Mouse (Mus musculus) kidney, adult 18-20 months (tissue): ENCODE measurements at regions not wholly inside any gene's neighbourhood (a gene's known extent, or its start where the extent isn't known, plus 50 kb on each side); places are given as distances from the start of the nearest gene placed in this dataset.

Source experiments
- DNase-seq: peaks from one replicate; pipeline ENCODE4 v3.0.0; 2021

DNA sequence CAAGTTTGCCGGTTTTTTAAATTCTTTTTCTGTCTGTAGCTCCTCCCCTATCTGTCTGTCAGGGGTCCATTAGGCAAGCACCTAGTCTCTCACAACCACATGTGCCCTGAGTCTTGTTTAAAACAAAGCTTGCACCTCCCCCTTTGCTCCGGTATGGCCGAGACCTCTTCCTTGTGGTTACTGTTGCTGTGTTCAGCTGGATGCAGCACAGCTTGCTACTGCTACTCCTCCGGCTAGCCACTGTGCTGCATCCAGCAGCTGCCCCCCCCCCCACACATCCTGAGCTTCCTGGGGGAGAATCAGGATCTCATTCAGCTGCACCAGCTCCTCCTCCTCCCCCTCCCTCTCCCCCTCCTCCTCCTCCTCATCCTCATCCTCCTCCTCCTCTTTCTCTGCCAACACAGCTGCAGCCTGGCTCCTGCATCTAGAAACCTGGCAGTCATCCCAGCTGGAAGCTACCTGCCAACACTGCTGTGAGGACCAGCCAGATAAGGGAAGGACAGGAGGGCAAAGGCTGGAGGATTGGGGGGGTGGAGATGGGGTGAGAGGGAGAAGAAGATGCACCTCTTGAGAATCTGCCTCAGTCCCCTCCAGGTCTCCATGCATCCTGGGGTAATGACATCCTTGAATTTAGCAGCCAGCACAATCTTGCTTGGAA lies 114.8 kb upstream of the Tmem260 start:
- peak; percentile 25 for DNase-seq

DNA sequence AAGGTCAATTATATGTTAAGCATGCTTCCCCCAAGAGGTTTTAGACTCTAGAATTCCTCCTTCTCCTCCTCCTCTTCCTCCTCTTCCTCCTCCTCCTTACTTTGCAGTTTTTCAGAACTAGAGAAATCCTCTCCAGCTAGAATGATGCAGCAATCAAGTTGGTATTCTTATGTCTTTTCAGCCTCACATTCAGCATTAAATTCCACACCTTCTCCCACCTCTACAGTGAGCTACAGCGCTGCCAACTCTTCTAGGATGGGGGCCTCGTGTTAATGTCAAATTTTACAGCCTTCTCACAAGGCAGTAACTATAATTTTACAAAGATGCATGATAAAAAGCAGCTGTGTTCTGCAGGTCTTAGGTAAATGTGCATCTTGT lies 114.3 kb upstream of the Tmem260 start:
- no peak for DNase-seq

DNA sequence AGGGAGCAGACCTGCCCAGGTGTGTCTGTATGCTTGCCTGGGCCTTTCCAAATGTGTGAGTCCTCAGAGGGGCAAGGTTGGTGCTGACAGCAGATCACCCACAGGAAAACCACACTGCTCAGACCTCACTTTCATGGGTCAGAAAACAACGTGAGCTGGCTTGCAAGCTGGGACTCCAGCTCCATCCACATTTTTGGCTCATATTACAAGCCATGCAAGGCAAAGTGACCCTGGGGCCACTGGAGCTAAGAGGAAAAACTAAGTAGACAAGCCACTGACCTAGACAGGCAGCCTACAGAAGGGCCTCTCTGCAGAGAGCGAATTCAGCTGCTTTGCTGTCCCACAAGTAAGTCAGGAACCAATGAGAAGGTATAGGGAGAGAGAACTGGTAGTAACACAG lies 113.7 kb upstream of the Tmem260 start:
- peak; percentile 23 for DNase-seq

DNA sequence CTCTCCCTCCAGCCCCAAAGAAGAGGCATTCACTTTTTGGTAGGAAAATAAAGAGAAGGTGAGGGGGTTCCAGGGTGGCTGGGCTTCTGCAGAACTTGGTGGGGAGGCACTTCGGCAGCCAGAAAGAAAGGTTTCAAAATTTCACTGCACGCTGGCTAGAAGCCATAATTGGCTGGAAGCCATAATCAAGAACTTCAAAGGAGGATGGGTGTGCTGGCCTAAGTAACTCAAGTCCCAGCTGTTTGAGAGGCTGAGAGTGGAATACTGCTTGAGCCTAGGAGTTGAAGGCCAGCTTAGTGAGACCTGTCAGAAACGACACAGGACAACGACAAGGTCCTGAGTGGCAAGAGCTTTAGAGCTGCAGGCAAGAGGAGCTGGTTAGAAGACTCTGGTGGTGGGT lies 113.3 kb upstream of the Tmem260 start:
- DNase-seq = peak; percentile 13

DNA sequence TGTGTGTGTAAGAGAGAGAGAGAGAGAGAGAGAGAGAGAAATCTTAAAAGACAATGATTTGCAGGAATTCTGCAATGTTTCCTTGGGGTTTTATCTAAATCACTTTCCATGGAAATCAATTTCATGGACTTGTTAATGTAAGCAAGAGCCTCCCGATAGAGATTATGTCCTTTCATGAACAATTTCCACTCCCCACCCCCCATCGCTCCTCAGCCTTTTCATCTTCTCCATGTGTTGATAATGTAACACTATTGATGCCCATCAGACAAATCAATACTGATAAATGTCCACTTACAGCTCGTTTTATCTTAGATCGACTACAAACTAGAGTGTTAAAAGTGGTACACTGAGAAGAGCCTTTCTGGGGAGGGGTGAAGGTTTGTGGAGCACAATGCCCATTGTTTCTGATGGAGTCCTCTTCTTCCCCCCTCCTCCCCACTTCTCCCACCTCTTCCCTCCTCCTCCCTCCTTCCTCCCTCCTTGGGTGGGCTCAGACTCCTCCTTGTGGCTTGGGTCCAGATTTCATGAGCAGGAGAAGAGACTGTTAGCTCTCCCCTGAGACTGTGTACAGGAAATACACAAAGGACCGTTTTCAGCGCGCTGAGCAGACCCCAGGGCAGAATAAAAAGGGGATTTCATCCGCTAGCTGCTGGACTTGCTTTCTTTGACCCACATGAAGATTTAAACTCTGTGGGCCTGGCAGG lies 111.7 kb upstream of the Tmem260 start:
- DNase-seq = no peak

DNA sequence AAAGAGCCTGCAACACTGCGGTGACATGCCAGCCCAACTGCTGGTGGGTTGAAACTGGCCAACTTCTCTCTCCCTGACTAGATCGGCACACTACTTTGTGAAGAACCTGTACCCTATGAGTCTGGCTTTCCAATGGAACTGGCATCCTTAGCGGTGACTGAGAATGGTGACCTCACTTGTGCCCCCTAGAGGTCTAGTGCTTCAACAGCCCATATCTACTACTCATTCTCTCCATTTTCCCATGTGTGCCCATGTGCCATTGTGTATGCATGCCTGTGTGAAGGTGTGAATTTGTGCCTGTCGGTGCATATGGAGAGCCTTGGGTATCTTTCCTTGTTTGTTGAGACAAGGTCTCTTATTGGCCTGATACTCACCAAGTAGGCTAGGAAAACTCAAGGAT lies 106.5 kb upstream of the Tmem260 start:
- DNase-seq = no peak

DNA sequence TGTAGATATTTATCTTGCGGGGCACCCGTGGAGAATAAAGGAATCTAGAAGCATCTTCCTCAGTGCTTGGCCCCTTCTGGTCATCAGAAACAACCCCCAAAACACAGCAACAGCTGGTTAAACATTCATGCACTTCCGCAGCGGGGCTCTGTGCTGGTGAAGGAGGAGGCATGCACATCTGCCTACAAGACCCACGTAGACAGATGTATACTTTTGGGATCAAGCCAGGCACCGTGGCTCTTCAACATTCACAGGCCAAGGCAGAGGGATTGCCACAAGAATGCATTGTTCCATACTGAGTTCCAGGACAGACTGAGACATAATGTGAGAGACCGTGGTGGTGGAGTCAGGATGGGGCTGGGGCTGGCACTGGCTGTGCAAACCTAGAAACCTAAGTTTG lies 103.0 kb upstream of the Tmem260 start:
- DNase-seq = no peak

DNA sequence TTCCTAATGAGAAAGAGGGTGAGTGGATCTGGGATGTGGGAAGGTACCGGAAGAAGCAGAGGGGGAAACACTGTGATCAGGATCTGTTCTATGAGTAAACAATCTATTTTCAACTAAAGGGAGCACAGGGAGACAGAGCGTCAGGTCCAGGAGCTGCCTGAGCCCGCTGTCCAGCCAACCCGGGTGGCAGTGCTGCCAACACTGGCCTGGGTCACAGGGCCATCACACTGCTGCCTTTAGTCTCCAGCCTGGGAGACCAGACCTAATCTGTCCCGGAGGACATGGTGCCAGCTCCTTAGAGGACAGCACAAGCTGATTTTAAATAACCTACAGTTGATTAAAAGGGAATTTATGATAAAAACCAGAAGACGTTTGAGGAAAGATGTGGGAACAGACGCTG lies 100.0 kb upstream of the Tmem260 start:
- no peak for DNase-seq

DNA sequence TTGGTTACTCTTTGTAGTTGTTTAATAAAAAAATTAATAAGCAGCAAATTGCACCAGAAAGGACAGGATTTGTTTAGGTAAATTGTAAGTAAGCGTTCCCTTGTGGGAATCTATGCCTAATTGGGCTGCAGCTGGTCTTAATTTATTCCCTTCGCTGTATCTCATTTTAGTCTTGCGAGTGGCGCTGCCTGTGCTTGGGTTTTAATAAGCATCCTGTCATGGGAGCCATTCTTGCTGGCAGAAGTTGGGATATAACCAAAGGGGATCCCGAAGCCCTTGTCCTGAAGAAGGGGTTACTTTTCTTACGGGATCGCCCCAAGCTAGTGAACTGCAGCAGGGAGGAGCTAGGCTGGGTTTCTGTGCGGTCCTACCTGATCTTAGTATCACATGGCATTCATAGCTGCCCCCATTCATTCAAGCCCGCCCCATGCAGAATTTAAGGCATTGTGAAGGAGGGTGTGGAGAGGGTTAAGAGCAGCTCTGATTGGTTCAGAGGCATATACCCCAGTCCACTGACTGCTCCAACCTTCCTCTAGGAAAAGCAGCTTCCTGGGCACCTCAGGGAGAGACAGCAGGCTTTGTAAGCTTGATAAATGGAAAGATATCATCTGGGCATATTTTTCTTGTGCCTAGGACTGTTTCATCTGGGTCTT lies 96.4 kb upstream of the Tmem260 start:
- DNase-seq = no peak

DNA sequence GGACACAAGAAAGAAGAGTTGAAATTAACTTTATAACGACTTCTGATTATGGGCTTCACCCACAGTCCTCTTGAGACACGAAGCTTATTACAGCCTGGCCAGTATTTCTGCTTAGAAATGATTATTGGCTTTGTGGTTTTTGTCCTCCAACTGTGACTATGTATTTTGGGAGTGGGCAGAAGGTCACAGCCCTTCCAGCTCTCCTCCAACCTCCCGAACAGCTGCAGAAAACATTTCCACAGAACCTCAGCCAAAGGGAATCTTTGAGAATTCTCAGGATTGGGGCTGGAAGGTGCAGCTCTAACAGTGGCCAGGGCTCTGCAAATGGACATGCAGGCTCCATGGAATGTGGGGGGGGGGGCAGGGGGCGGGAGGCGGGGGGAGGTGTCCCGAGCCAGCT lies 94.3 kb upstream of the Tmem260 start:
- no peak for DNase-seq

DNA sequence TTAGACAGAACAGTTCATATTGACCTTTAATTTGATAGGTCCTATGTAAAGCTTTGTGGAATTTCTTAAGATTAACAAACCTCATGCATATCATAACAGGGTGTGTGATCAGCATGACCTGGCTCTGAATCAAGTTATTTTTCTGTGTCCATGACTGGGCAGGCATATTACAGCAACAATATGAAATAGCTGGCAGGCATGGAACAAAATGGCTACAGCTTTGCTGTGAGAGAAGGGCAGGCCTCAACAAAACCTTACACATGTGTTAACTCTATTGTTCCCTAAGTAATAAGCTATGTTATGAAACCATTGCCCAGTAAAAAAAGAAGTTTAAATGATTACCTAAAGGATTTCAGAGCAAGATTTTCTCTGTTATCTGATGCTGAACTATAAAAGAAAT lies 93.1 kb upstream of the Tmem260 start:
- no peak for DNase-seq

DNA sequence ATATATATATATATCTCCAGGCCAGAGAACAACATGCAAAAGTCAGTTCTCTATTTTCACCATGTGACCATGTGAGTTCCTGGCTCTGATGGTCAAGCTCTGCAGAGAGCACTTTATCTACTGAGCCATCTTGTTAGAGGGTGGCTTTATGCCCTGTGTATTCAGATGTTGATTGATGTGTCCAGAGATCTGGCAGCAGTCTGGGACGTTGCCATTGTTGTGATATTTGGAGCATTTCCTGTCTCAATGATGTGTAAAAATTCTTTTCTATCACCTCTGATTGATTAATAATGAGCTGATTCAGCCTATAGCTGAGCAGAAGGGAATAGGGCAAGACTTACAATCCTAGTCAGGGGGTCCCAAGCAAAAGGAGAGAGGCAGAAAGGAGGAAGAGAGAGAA lies 91.7 kb upstream of the Tmem260 start:
- no peak for DNase-seq

DNA sequence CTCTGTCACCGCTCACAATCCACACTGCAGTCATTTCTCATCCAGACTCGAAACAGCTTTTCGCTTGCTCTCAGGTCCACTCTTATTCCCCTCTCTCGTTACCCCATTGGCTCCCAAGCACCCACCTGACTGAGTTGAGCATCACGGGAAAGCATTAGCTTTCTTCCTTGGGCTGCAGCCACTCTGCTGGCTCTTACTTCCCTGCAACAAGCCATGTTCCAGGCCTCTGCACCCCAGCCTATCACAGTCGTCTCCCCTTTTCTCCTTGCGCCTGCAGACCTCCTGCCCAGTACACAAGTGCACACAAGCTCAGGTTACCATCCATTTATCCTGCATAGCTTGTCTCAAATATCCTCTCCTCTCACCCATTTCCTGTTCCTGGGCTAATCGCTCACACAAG lies 88.5 kb upstream of the Tmem260 start:
- no peak for DNase-seq

DNA sequence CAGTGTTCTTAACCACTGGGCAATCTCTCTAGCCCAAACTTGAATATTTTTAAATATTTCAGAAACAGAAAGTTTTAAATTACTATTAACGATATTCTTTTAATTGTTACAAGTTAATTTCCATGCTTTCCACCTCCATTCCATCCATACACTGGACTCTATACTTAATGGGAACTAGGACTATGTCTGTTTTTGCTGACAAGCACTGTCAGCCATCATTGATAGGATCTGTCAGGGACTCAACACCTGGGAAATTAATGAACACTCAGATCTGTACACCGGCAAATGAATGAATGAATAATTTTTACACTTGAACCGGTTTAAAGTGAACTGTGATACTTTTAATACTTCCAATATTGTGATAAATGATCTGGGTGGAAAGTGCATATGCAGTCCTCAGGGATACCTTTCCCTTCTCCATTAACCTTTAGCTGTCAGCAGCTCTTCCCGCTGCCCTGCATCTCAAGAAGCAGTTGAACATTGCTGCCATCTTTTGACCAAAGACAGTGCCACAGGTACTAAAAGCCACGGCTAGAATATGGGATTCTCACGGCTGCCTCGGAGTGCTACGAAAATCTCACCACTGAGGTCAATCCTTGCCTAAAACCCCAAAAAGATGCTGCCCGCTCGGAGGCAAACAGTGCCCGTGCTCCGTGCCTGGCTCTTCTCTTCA lies 87.3 kb upstream of the Tmem260 start:
- DNase-seq = peak; percentile 30

DNA sequence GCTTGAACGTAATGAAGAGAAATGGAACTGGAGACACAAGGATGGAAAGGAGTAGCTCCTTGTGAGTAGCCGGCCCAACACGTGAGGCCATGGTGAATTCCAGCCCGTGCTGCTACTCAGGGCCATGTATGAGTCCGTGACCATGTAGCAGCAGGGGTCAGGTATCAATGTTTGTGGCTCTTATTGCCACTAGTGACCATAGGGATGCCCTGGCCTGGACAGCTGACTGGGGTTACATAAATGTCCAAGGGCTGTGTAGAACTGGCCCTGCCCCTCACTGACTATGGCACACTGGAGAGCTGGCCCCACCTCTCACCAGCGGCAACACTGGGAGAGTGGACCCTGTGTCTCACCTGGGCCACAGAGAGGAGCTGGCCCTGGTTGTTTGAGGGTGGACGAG lies 84.1 kb upstream of the Tmem260 start:
- DNase-seq = no peak

DNA sequence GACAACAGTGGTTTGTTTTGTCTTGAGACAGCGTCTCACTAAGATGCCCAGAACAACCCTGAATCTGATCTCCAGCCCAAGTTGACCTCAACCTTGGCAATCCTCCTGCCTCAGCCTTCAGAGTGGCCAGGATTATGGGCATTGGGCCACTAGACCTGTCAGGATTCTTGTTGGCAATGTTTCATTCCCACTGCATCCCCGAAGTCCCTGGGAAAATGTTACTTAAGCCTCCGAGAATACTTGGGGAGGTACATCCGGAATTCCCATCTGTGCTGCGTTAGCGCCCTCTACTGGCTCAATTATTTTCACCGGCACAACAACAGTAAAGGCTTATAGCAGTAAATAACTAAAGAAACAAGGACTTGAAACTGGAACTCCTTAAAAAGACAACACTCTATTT lies 78.9 kb upstream of the Tmem260 start:
- DNase-seq = peak; percentile 81

DNA sequence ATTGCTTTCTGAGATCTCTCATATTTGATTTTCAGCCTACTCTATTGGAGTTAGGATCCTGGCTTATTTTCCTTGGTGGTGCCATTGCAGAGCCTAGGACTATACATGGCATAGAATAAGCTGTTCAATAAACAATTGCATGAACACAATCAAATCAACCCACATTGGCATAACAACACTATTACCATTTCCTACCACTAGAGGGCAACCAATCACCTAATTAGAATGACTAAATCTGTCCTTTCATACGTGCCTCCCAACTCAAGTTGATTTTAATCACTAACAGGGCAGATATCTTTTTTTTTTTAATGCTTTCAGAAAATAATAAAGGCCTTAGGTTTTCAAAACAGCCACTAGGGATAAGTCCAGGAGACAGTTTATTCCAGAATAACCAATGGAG lies 75.6 kb upstream of the Tmem260 start:
- no peak for DNase-seq

DNA sequence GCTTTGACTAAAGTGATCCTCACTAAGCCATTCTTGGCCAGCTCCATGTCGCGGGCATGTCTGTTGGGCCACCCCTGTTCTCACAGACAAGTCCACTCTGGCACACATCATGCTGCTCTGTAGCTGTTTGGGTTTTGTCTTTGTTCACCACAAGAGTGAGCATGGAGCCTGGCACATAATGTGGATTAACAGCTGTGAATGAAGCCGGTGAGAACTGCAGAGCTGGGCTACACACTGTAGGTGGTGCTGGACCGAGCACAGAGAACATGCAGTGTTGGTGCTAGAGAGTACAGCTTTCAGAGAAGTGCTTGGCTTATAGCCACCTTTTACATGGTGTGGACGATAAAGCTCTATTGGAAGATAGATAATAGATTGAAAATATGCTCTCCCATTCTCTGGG lies 74.2 kb upstream of the Tmem260 start:
- DNase-seq = no peak

DNA sequence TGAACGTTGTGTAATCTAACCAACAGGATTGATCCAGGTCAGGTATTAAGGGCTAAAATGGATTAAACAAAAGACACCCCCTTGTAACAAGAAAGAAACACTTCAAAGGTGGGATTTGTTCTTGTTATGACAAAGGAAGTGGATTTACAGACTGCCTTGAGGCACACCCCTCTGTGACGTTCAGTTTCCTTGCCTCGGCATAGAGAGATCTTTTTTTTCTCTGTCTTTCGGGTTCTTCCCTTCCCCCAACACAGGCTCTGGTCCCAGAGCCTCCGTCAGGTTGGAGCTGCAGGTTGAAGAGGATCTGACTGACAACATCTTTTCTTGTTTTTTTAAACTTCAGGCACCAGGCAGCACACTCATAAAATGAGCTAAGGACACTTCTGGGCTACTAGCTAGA lies 69.8 kb upstream of the Tmem260 start:
- no peak for DNase-seq
